Mouse (Mus musculus): ENCODE results near the gene Lrrc75b. TPM values are rescaled to one million over a fixed set of nuclear protein-coding genes. Genes with fewer than 3 reads are reported as not detected.
"Not testable (repeated sequence)": the region's sequence is repeated elsewhere in the genome, so short reads cannot be mapped to it uniquely, and the experiment has no call there.

The Lrrc75b gene
- polyA plus RNA-seq, 1 experiment from 2014 or later: 3.1 TPM

- Histone ChIP-seq H3K4me1 (peaks cover 28% of the 10 kb centered on the region), H3K27me3 (no peaks in the 10 kb centered on the region), H3K4me3 (replicated peaks) (no peak overlapping the region), H3K9ac (no peak overlapping the region), H3K4me2 (no peak overlapping the region), H3K27ac (no peak overlapping the region), H3K36me3 (peaks cover 59% of the 10 kb centered on the region), H3K9me3 (replicated peaks) (no peaks in the 10 kb centered on the region)
- WGBS: 88% methylated on average over 9 of the region's 9 CpGs
- no peak for ATAC-seq (replicated peaks; ENCODE audit: low FRiP score)
Observed at GRCm38 (mm10) chr10:75511060-75511459, 49.1 kb downstream of the Lrrc75b start.

DNA sequence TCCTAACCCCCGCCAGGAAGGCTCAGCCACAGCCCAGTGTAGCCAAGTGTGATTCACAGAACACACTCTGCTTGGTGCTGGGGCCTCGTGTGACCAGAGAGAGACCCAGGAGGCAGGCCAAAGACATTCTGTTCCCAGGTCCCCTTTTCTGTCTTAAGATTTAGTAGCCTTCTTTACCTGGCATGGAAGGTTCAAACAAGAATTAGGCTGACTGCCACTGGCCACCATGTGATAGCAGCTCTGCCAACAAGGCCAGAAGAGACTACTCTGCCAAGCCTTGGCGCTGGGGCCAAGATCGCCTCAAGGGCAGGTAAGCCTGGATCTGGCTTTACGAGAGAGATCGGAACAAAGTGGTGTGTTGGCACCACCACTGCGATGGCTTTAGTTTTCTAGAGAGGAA is 49.7 kb downstream of the Lrrc75b start:
- no peaks in the 10 kb centered on the region for H3K27me3 ChIP-seq
- no peak for ATAC-seq (replicated peaks; ENCODE audit: low FRiP score)
- H3K27ac ChIP-seq: no peak overlapping the region
- H3K36me3 ChIP-seq: peaks cover 59% of the 10 kb centered on the region
- 94% methylated on average over 7 of the region's 7 CpGs for WGBS
- H3K4me3 ChIP-seq (replicated peaks): no peak overlapping the region
- H3K4me1 ChIP-seq: peaks cover 22% of the 10 kb centered on the region
- H3K4me2 ChIP-seq: no peak overlapping the region
- no peak overlapping the region for H3K9ac ChIP-seq
- H3K9me3 ChIP-seq (replicated peaks): no peaks in the 10 kb centered on the region

GRCm38 (mm10) chr10:75505928-75506327 is 54.2 kb downstream of the Lrrc75b start:
- H3K27me3 ChIP-seq: not testable (repeated sequence)
- 95% methylated on average over 3 of the region's 3 CpGs for WGBS

GRCm38 (mm10) chr10:75505130-75505495 is 55.0 kb downstream of the Lrrc75b start:
- H3K9ac ChIP-seq: no peak overlapping the region
- peaks cover 42% of the 10 kb centered on the region for H3K36me3 ChIP-seq
- no peak overlapping the region for H3K4me3 ChIP-seq (replicated peaks)
- ATAC-seq (replicated peaks; ENCODE audit: low FRiP score): no peak
- no peaks in the 10 kb centered on the region for H3K4me1 ChIP-seq
- H3K9me3 ChIP-seq (replicated peaks): no peaks in the 10 kb centered on the region
- H3K27ac ChIP-seq: no peak overlapping the region
- no peaks in the 10 kb centered on the region for H3K27me3 ChIP-seq
- WGBS: 61% methylated on average over 3 of the region's 3 CpGs
- H3K4me2 ChIP-seq: no peak overlapping the region

More at GRCm38 (mm10) chr10:75505928-75506327, 54.2 kb downstream of the Lrrc75b start:
- not testable (repeated sequence) for H3K4me2 ChIP-seq; H3K9me3 ChIP-seq (replicated peaks); H3K4me1 ChIP-seq; H3K4me3 ChIP-seq (replicated peaks); ATAC-seq (replicated peaks; ENCODE audit: low FRiP score); H3K9ac ChIP-seq; H3K27ac ChIP-seq
- peaks cover 50% of the 10 kb centered on the region for H3K36me3 ChIP-seq

GRCm38 (mm10) chr10:75504234-75505129 is 55.6 kb downstream of the Lrrc75b start:
- ATAC-seq (replicated peaks; ENCODE audit: low FRiP score): no peak
- 83% methylated on average over 8 of the region's 8 CpGs for WGBS
- no peak overlapping the region for H3K9ac ChIP-seq

DNA sequence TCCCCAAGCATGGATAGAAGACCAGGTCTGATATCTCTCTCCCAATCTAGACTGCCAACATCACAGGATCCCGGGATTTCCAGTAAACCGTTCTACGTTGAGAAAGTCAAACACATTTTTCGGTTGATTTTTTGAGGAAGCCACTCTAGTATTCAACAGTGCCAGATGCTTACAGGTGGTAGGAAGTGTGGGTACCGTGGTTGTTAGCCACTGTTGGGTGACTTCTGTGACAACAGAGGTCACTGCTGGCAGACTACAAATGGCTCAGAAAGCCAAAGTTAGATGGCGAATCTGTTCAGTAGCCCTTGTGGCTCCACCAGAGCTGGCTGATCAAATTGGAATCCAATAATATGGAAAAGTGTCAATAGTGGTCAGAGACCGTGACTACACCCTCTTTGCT is 56.4 kb downstream of the Lrrc75b start:
- Histone ChIP-seq H3K27ac (no peak overlapping the region), H3K9ac (no peak overlapping the region), H3K4me1 (no peaks in the 10 kb centered on the region), H3K4me3 (replicated peaks) (no peak overlapping the region), H3K27me3 (no peaks in the 10 kb centered on the region), H3K4me2 (no peak overlapping the region), H3K36me3 (peaks cover 28% of the 10 kb centered on the region), H3K9me3 (replicated peaks) (no peaks in the 10 kb centered on the region)
- no peak for ATAC-seq (replicated peaks; ENCODE audit: low FRiP score)
- WGBS: 91% methylated on average over 7 of the region's 7 CpGs

More at GRCm38 (mm10) chr10:75504234-75505129, 55.6 kb downstream of the Lrrc75b start:
- Histone ChIP-seq H3K9me3 (replicated peaks) (no peaks in the 10 kb centered on the region), H3K4me3 (replicated peaks) (no peak overlapping the region), H3K4me1 (no peaks in the 10 kb centered on the region), H3K27ac (no peak overlapping the region), H3K36me3 (peaks cover 36% of the 10 kb centered on the region), H3K4me2 (no peak overlapping the region), H3K27me3 (no peaks in the 10 kb centered on the region)

GRCm38 (mm10) chr10:75501641-75502040 is 58.5 kb downstream of the Lrrc75b start:
- H3K27me3 ChIP-seq: no peaks in the 10 kb centered on the region
- H3K36me3 ChIP-seq: peaks cover 7% of the 10 kb centered on the region
- H3K4me1 ChIP-seq: no peaks in the 10 kb centered on the region
- no peaks in the 10 kb centered on the region for H3K9me3 ChIP-seq (replicated peaks)
- 89% methylated on average over 1 of the region's 1 CpGs for WGBS
- no peak overlapping the region for H3K9ac ChIP-seq
- no peak for ATAC-seq (replicated peaks; ENCODE audit: low FRiP score)
- no peak overlapping the region for H3K4me3 ChIP-seq (replicated peaks)
- H3K27ac ChIP-seq: no peak overlapping the region
- H3K4me2 ChIP-seq: no peak overlapping the region

GRCm38 (mm10) chr10:75500345-75500744 is 59.8 kb downstream of the Lrrc75b start:
- 70% methylated on average over 7 of the region's 7 CpGs for WGBS
- no peak overlapping the region for H3K27ac ChIP-seq
- ATAC-seq (replicated peaks; ENCODE audit: low FRiP score): no peak

More at GRCm38 (mm10) chr10:75500345-75500744, 59.8 kb downstream of the Lrrc75b start:
- Histone ChIP-seq H3K36me3 (peaks cover 4% of the 10 kb centered on the region; the same call in 1 of the 2 replicates), H3K4me1 (no peaks in the 10 kb centered on the region), H3K27me3 (no peaks in the 10 kb centered on the region), H3K4me2 (no peak overlapping the region), H3K4me3 (replicated peaks) (no peak overlapping the region), H3K9ac (no peak overlapping the region), H3K9me3 (replicated peaks) (no peaks in the 10 kb centered on the region)

Other genes starting within 250 kb of the Lrrc75b start
- 4.6 and 6.5 TPM in 2 replicates for gene Adora2a, start 243.5 kb downstream of the Lrrc75b start, polyA plus RNA-seq (2015; fragmentation: Nextera tagmentation; extraction: Ambion mirVana)
- gene Upb1, start 159.2 kb downstream of the Lrrc75b start, polyA plus RNA-seq (2015; fragmentation: Nextera tagmentation; extraction: Ambion mirVana): 1.6 and 1.8 TPM in 2 replicates
- 175 and 183 TPM in 2 replicates for gene Snrpd3, start 42.8 kb downstream of the Lrrc75b start, polyA plus RNA-seq (2015; fragmentation: Nextera tagmentation; extraction: Ambion mirVana)
- gene Gucd1, start 42.4 kb downstream of the Lrrc75b start, polyA plus RNA-seq (2015; fragmentation: Nextera tagmentation; extraction: Ambion mirVana): 44.2 and 46.0 TPM in 2 replicates
- 128 and 137 TPM in 2 replicates for gene Ggt1, start 1.3 kb upstream of the Lrrc75b start, polyA plus RNA-seq (2015; fragmentation: Nextera tagmentation; extraction: Ambion mirVana)
- 6.7 and 7.7 TPM in 2 replicates for gene Ggt5, start 29.0 kb upstream of the Lrrc75b start, polyA plus RNA-seq (2015; fragmentation: Nextera tagmentation; extraction: Ambion mirVana)
- 16.5 and 22.6 TPM in 2 replicates for gene Susd2, start 83.7 kb upstream of the Lrrc75b start, polyA plus RNA-seq (2015; fragmentation: Nextera tagmentation; extraction: Ambion mirVana)
- 35.1 and 37.8 TPM in 2 replicates for gene Cabin1, start 204.0 kb upstream of the Lrrc75b start, polyA plus RNA-seq (2015; fragmentation: Nextera tagmentation; extraction: Ambion mirVana)
- gene Ddt, start 213.1 kb upstream of the Lrrc75b start, polyA plus RNA-seq (2015; fragmentation: Nextera tagmentation; extraction: Ambion mirVana): 81.8 and 84.2 TPM in 2 replicates
- gene Gm20441, start 220.6 kb upstream of the Lrrc75b start, polyA plus RNA-seq (2015; fragmentation: Nextera tagmentation; extraction: Ambion mirVana): 0.40 TPM in 1 of 2 replicates, not detected in the other
- gene Gstt3, start 221.1 kb upstream of the Lrrc75b start, polyA plus RNA-seq (2015; fragmentation: Nextera tagmentation; extraction: Ambion mirVana): 42.2 and 43.8 TPM in 2 replicates
- 12.6 and 15.8 TPM in 2 replicates for gene Gstt1, start 238.3 kb upstream of the Lrrc75b start, polyA plus RNA-seq (2015; fragmentation: Nextera tagmentation; extraction: Ambion mirVana)

Measured in kidney, embryonic 15.5 days (tissue).